Mouse (Mus musculus) testis, adult 2 months (tissue): ENCODE results near the gene Rgs3. TPM values are rescaled to one million over a fixed set of nuclear protein-coding genes. Genes with fewer than 3 reads are reported as not detected.

ENCODE experiments used
- H3K27ac ChIP-seq: fragments of 200-500 bp; 2 replicates; pipeline ENCODE4 v1.5.1; 2012; ENCODE audit warnings: low read depth, low read length; ENCODE audit not compliant: control insufficient read depth, insufficient read depth
- H3K27me3 ChIP-seq: fragments of 200-500 bp; 2 replicates; pipeline ENCODE4 v1.6.1; 2012; ENCODE audit warnings: mild to moderate bottlenecking, low read length, moderate library complexity; ENCODE audit not compliant: control insufficient read depth, insufficient read depth
- H3K36me3 ChIP-seq: fragments of 200-500 bp; 2 replicates; pipeline ENCODE4 v1.6.1; 2012; ENCODE audit warnings: mild to moderate bottlenecking, low read length; ENCODE audit not compliant: control insufficient read depth, insufficient read depth
- H3K4me1 ChIP-seq: fragments of 200-500 bp; 2 replicates; pipeline ENCODE4 v1.6.1; 2012; ENCODE audit warnings: low read length; ENCODE audit not compliant: control insufficient read depth, insufficient read depth
- H3K4me3 ChIP-seq: fragments of 200-500 bp; 2 replicates; pipeline ENCODE4 v1.5.1; 2012; ENCODE audit warnings: low read depth, mild to moderate bottlenecking, low read length, moderate library complexity, mixed read lengths; ENCODE audit not compliant: control insufficient read depth
- CTCF ChIP-seq: fragments of 200-500 bp; IDR thresholded peaks from 2 replicates; pipeline ENCODE4 v1.5.1; 2012; ENCODE audit warnings: low read depth, mild to moderate bottlenecking, inconsistent platforms, low read length, moderate library complexity; ENCODE audit not compliant: control insufficient read depth, insufficient read depth, insufficient replicate concordance
- POLR2A ChIP-seq: fragments of 200-500 bp; IDR thresholded peaks from 2 replicates; pipeline ENCODE4 v1.6.1; 2012; ENCODE audit warnings: low read depth, mild to moderate bottlenecking, inconsistent platforms, low read length, moderate library complexity; ENCODE audit not compliant: control insufficient read depth
- polyA plus RNA-seq: library from polyadenylated mRNA; depleted of rRNA; stranded (reverse); fragments of >200 nt; gene quantifications from 2 replicates; pipeline ENCODE4 v1.2.3, GENCODE M21; 2012

Gene Rgs3
- polyA plus RNA-seq, 1 experiment: 65.5 TPM

GRCm38 (mm10) chr4:62621880-62622675, 62.4 kb downstream of the Rgs3 start:
- no peaks in the 10 kb centered on the region for H3K36me3 ChIP-seq
- no peak overlapping the region; the same call in none of the 2 replicates for H3K27ac ChIP-seq
- no peaks in the 10 kb centered on the region for H3K4me1 ChIP-seq
- H3K4me3 ChIP-seq: no peak overlapping the region
- H3K27me3 ChIP-seq: no peaks in the 10 kb centered on the region
- TF ChIP-seq CTCF (no peak), POLR2A (no peak)

- Histone ChIP-seq H3K27ac (no peak overlapping the region), H3K4me1 (no peaks in the 10 kb centered on the region), H3K4me3 (no peak overlapping the region), H3K36me3 (no peaks in the 10 kb centered on the region), H3K27me3 (no peaks in the 10 kb centered on the region)
- TF ChIP-seq POLR2A (no peak), CTCF (no peak)
These were observed 63.8 kb downstream of the Rgs3 start for GRCm38 (mm10) chr4:62623251-62624015.

GRCm38 (mm10) chr4:62624679-62625450, 65.2 kb downstream of the Rgs3 start:
- H3K27ac ChIP-seq: no peak overlapping the region
- no peaks in the 10 kb centered on the region; the same call in 1 of the 2 replicates for H3K4me1 ChIP-seq
- H3K36me3 ChIP-seq: no peaks in the 10 kb centered on the region
- TF ChIP-seq POLR2A (no peak), CTCF (no peak)
- no peaks in the 10 kb centered on the region for H3K27me3 ChIP-seq
- H3K4me3 ChIP-seq: no peak overlapping the region

- Histone ChIP-seq H3K4me3 (no peak overlapping the region), H3K36me3 (no peaks in the 10 kb centered on the region), H3K4me1 (no peaks in the 10 kb centered on the region; the same call in 1 of the 2 replicates), H3K27ac (no peak overlapping the region), H3K27me3 (no peaks in the 10 kb centered on the region)
- TF ChIP-seq CTCF: no peak
- no peak for TF ChIP-seq POLR2A
These were observed 65.9 kb downstream of the Rgs3 start for GRCm38 (mm10) chr4:62625451-62626061.

GRCm38 (mm10) chr4:62626228-62627026, 66.8 kb downstream of the Rgs3 start:
- Histone ChIP-seq H3K4me3 (no peak overlapping the region), H3K4me1 (no peaks in the 10 kb centered on the region; the same call in 1 of the 2 replicates), H3K27ac (no peak overlapping the region), H3K36me3 (no peaks in the 10 kb centered on the region), H3K27me3 (no peaks in the 10 kb centered on the region)
- TF ChIP-seq CTCF (no peak), POLR2A (no peak)

GRCm38 (mm10) chr4:62627331-62627730, 67.7 kb downstream of the Rgs3 start:
- TF ChIP-seq POLR2A: no peak
- TF ChIP-seq CTCF: no peak
- no peaks in the 10 kb centered on the region for H3K27me3 ChIP-seq
- no peak overlapping the region for H3K4me3 ChIP-seq
- no peak overlapping the region for H3K27ac ChIP-seq
- H3K36me3 ChIP-seq: no peaks in the 10 kb centered on the region
- H3K4me1 ChIP-seq: no peaks in the 10 kb centered on the region; the same call in 1 of the 2 replicates
